ENCODE assay signal across 13 mouse cellular contexts in genomic region chr5:134396519-134396918, GRCm38 (mm10). TPM values are rescaled to one million over a fixed set of nuclear protein-coding genes. Genes with fewer than 3 reads are reported as not detected.
DNase-seq lines count a peak whose midpoint lies in the region; ATAC-seq lines count a peak whose summit lies in the region.
"Had no signal": no experiment of that assay in that cellular context is flagged by ENCODE, and none has a peak within 500 bp of the region (broad histone marks: within the 10 kb centered on the region; RNA-seq: fewer than 3 reads in every experiment).

No protein-coding gene starts in this region.

- WGBS in kidney, embryonic 15.5 days = 63% methylated on average over 9 of the region's 9 CpGs
- 52% methylated on average over 9 of the region's 9 CpGs for WGBS in embryonic facial prominence, embryonic 13.5 days
- WGBS in heart, embryonic 14.5 days = 17% methylated on average over 9 of the region's 9 CpGs
- WGBS in limb, embryonic 15.5 days = 50% methylated on average over 9 of the region's 9 CpGs

- H3K4me1 ChIP-seq in kidney, embryonic 15.5 days = peaks cover 12% of the 10 kb centered on the region
- H3K4me1 ChIP-seq in embryonic facial prominence, embryonic 13.5 days = peaks cover 18% of the 10 kb centered on the region
- peaks cover 23 to 33% of the 10 kb centered on the region in 2 experiments for H3K4me1 ChIP-seq in heart, embryonic 14.5 days (ENCODE audit: control insufficient read depth in 2 of 2, insufficient read depth in 2 of 2, low read length in 2 of 2)
- peaks cover 25% of the 10 kb centered on the region for H3K4me1 ChIP-seq in limb, embryonic 15.5 days

- peaks cover 94% of the 10 kb centered on the region for H3K36me3 ChIP-seq in kidney, embryonic 15.5 days
- H3K36me3 ChIP-seq in embryonic facial prominence, embryonic 13.5 days = peaks cover 99% of the 10 kb centered on the region
- peaks cover 82% of the 10 kb centered on the region for H3K36me3 ChIP-seq in heart, embryonic 14.5 days (ENCODE audit: control insufficient read depth, insufficient read depth, low read length)
- H3K36me3 ChIP-seq in limb, embryonic 15.5 days = peaks cover 83% of the 10 kb centered on the region

- no peak for DNase-seq in kidney, adult 9 months
- DNase-seq in Muller cell, postnatal 12 days (ENCODE audit: inconsistent ontology term) = no peak
- DNase-seq in cerebellum, postnatal 10 days = no peak
- DNase-seq: cerebellum, adult 11 months; embryo, embryonic 11 days; kidney, postnatal 4 days; lung, postnatal 14 days; thymus, postnatal 25 days had no signal

- H3K9me3 ChIP-seq in kidney, embryonic 15.5 days (replicated peaks) = no peaks in the 10 kb centered on the region
- H3K9me3 ChIP-seq in embryonic facial prominence, embryonic 13.5 days = no peaks in the 10 kb centered on the region
- no peaks in the 10 kb centered on the region for H3K9me3 ChIP-seq in heart, embryonic 14.5 days (ENCODE audit: control insufficient read depth, low read length)
- no peaks in the 10 kb centered on the region for H3K9me3 ChIP-seq in limb, embryonic 15.5 days

- no peaks in the 10 kb centered on the region for H3K27me3 ChIP-seq in kidney, embryonic 15.5 days
- no peaks in the 10 kb centered on the region for H3K27me3 ChIP-seq in embryonic facial prominence, embryonic 13.5 days
- H3K27me3 ChIP-seq in heart, embryonic 14.5 days (ENCODE audit: control insufficient read depth, insufficient read depth, low read length) = no peaks in the 10 kb centered on the region
- no peaks in the 10 kb centered on the region for H3K27me3 ChIP-seq in limb, embryonic 15.5 days

- H3K9ac ChIP-seq in kidney, embryonic 15.5 days = no peak overlapping the region
- no peak overlapping the region for H3K9ac ChIP-seq in embryonic facial prominence, embryonic 13.5 days
- H3K9ac ChIP-seq in heart, embryonic 14.5 days (ENCODE audit: low read length) = no peak overlapping the region; the same call in 1 of the 2 replicates
- H3K9ac ChIP-seq in limb, embryonic 15.5 days = no peak overlapping the region

- no peak overlapping the region for H3K4me2 ChIP-seq in kidney, embryonic 15.5 days
- H3K4me2 ChIP-seq in embryonic facial prominence, embryonic 13.5 days = no peak overlapping the region
- H3K4me2 ChIP-seq in heart, embryonic 14.5 days (ENCODE audit: low read length) = no peak overlapping the region
- H3K4me2 ChIP-seq in limb, embryonic 15.5 days = no peak overlapping the region

- ATAC-seq in kidney, embryonic 15.5 days (replicated peaks; ENCODE audit: low FRiP score) = no peak
- ATAC-seq in embryonic facial prominence, embryonic 13.5 days (ENCODE audit: insufficient number of reproducible peaks, insufficient read depth, low FRiP score, low TSS enrichment, low read depth) = no peak
- ATAC-seq in heart, embryonic 14.5 days (ENCODE audit: insufficient number of reproducible peaks, insufficient read depth, low FRiP score, low read depth) = peak; percentile 49
- ATAC-seq in limb, embryonic 15.5 days (ENCODE audit: insufficient number of reproducible peaks, low FRiP score, low TSS enrichment, low read depth) = no peak
- ATAC-seq: inflammation-experienced regulatory T-cells, adult 6 months had no signal

- H3K4me3 ChIP-seq in kidney, embryonic 15.5 days (replicated peaks) = no peak overlapping the region
- H3K4me3 ChIP-seq in embryonic facial prominence, embryonic 13.5 days = no peak overlapping the region
- no peak overlapping the region for H3K4me3 ChIP-seq in heart, embryonic 14.5 days (ENCODE audit: control insufficient read depth in 1 of 2, insufficient read depth in 1 of 2, low read depth in 1 of 2, low read length in 2 of 2)
- H3K4me3 ChIP-seq in limb, embryonic 15.5 days = no peak overlapping the region

- 0 out of 2 replicates have a peak overlapping the region, but pooled peaks have one; percentile 13 for H3K27ac ChIP-seq in kidney, embryonic 15.5 days
- H3K27ac ChIP-seq in embryonic facial prominence, embryonic 13.5 days = peak overlapping the region; percentile 51
- H3K27ac ChIP-seq in heart, embryonic 14.5 days (replicated peaks in 1 of 2; ENCODE audit: control insufficient read depth in 1 of 2, insufficient read depth in 1 of 2, low read depth in 2 of 2, low read length in 2 of 2) = peak overlapping the region; percentile 88 to 89
- peak overlapping the region; percentile 52 for H3K27ac ChIP-seq in limb, embryonic 15.5 days

RNA-seq across cellular contexts. Expression of gene Gtf2ird1, which starts 60.0 kb away (rescaled TPM):
- polyA plus RNA-seq in kidney, embryonic 15.5 days (2015; fragmentation: Nextera tagmentation; extraction: Ambion mirVana) = 77.5 and 84.3 TPM in 2 replicates
- 130 TPM in 2 replicates for polyA plus RNA-seq in embryonic facial prominence, embryonic 13.5 days (2015; fragmentation: Nextera tagmentation; extraction: Ambion mirVana)
- polyA plus RNA-seq in heart, embryonic 14.5 days (2014; fragmentation: Nextera tagmentation; extraction: Ambion mirVana) = 53.9 and 55.0 TPM in 2 replicates
- 93.5 and 102 TPM in 2 replicates for polyA plus RNA-seq in limb, embryonic 15.5 days (2015; fragmentation: Nextera tagmentation; extraction: Ambion mirVana)

Comparison
In these comparisons a context has a peak if more than half of its experiments do, and no peak if none do; other contexts are left out.
1. H3K27ac ChIP-seq: peak in every context shown above with its lines; median percentile 88 in heart, embryonic 14.5 days; 52 in limb, embryonic 15.5 days; 51 in embryonic facial prominence, embryonic 13.5 days; 13 in kidney, embryonic 15.5 days.